Mouse (Mus musculus) liver, adult (tissue): ENCODE data around the gene Scg3.

ENCODE experiments used
- GATA4 ChIP-seq: IDR thresholded peaks from 2 replicates; pipeline ENCODE4 v1.6.1; 2014; ENCODE audit warnings: mild to moderate bottlenecking, low read length; ENCODE audit not compliant: insufficient replicate concordance

The Scg3 gene

GRCm38 (mm10) chr9:75683426-75684191 lies at the start of gene Scg3:
TSS of gene Scg3 (minus strand) at chr9:75684056.
- TF ChIP-seq GATA4, result no peak

- no peak for TF ChIP-seq GATA4
Observed at GRCm38 (mm10) chr9:75719952-75720687, 36.3 kb upstream of the Scg3 start.

GRCm38 (mm10) chr9:75719481-75719880 lies 35.6 kb upstream of the Scg3 start:
- no peak for TF ChIP-seq GATA4

GRCm38 (mm10) chr9:75684772-75685171 lies 916 bp upstream of the Scg3 start:
- TF ChIP-seq GATA4, result no peak

GRCm38 (mm10) chr9:75684292-75684691 lies 436 bp upstream of the Scg3 start:
- no peak for TF ChIP-seq GATA4

- TF ChIP-seq GATA4, result no peak
Observed at GRCm38 (mm10) chr9:75680606-75681005, 3.2 kb downstream of the Scg3 start.

GRCm38 (mm10) chr9:75679629-75680028 lies 4.2 kb downstream of the Scg3 start:
- TF ChIP-seq GATA4, result no peak

GRCm38 (mm10) chr9:75678341-75678740 lies 5.5 kb downstream of the Scg3 start:
- no peak for TF ChIP-seq GATA4

GRCm38 (mm10) chr9:75676226-75676625 lies 7.6 kb downstream of the Scg3 start:
- no peak for TF ChIP-seq GATA4

GRCm38 (mm10) chr9:75672769-75673168 lies 11.1 kb downstream of the Scg3 start:
- TF ChIP-seq GATA4, result no peak

- TF ChIP-seq GATA4, result no peak
Observed at GRCm38 (mm10) chr9:75666612-75667011, 17.2 kb downstream of the Scg3 start.

- TF ChIP-seq GATA4, result no peak
Observed at GRCm38 (mm10) chr9:75665364-75665763, 18.5 kb downstream of the Scg3 start.

GRCm38 (mm10) chr9:75660917-75661316 lies 22.9 kb downstream of the Scg3 start:
- no peak for TF ChIP-seq GATA4

- TF ChIP-seq GATA4, result no peak
Observed at GRCm38 (mm10) chr9:75653981-75654911, 29.6 kb downstream of the Scg3 start.

- TF ChIP-seq GATA4, result no peak
Observed at GRCm38 (mm10) chr9:75645405-75645804, 38.5 kb downstream of the Scg3 start.
